Mouse (Mus musculus) kidney, embryonic 16.5 days (tissue): ENCODE measurements around the gene Map3k6. TPM values are rescaled to one million over a fixed set of nuclear protein-coding genes. Genes with fewer than 3 reads are reported as not detected.
A peak's percentile ranks its signal among the peaks of the same experiment; 100 is the strongest.

Experiments used
- ATAC-seq: fragments of 200-750 bp; cut with Nextera tagmentation; 2 replicates; pipeline ENCODE4 v1.8.0; 2017; ENCODE audit warnings: moderate TSS enrichment; ENCODE audit not compliant: low FRiP score, low TSS enrichment
- H3K27ac ChIP-seq: fragments of 300-500 bp; sonication (generic); 2 replicates; pipeline ENCODE4 v1.5.1; 2014; ENCODE audit warnings: low read length
- H3K27me3 ChIP-seq: fragments of 300-500 bp; sonication (generic); 2 replicates; pipeline ENCODE4 v1.6.1; 2014; ENCODE audit warnings: low read length, control low read depth, mixed read lengths; ENCODE audit not compliant: insufficient read depth
- H3K36me3 ChIP-seq: fragments of 300-500 bp; sonication (generic); 2 replicates; pipeline ENCODE4 v1.6.1; 2014; ENCODE audit warnings: low read length, control low read depth, mixed read lengths; ENCODE audit not compliant: insufficient read depth
- H3K4me1 ChIP-seq: fragments of 300-500 bp; sonication (generic); 2 replicates; pipeline ENCODE4 v1.6.1; 2014; ENCODE audit warnings: low read length, control low read depth, mixed read lengths; ENCODE audit not compliant: insufficient read depth
- H3K4me2 ChIP-seq: fragments of 300-500 bp; sonication (generic); replicated peaks from 2 replicates; pipeline ENCODE4 v1.6.1; 2014; ENCODE audit warnings: low read depth, low read length
- H3K4me3 ChIP-seq: fragments of 300-500 bp; sonication (generic); 2 replicates; pipeline ENCODE4 v1.5.1; 2014; ENCODE audit warnings: mild to moderate bottlenecking, low read length
- H3K9ac ChIP-seq: fragments of 300-500 bp; sonication (generic); replicated peaks from 2 replicates; pipeline ENCODE4 v1.6.1; 2014; ENCODE audit warnings: low read length
- H3K9me3 ChIP-seq: fragments of 300-500 bp; sonication (generic); 2 replicates; pipeline ENCODE4 v1.6.1; 2016; ENCODE audit warnings: low read length, control low read depth
- WGBS: fragments of 180-500 bp; shearing (Covaris S2); extraction: QIAGEN DNeasy Blood & Tissue Kit; methylation state at CpG from one replicate; pipeline ENCODE4 v1.1.7; 2014; 5-methylcytosine and 5-hydroxymethylcytosine counted together
- polyA plus RNA-seq: library from polyadenylated mRNA; unstranded; fragments of >200 nt; fragmentation: Nextera tagmentation; extraction: Ambion mirVana; gene quantifications from 2 replicates; pipeline ENCODE4 v1.2.1, GENCODE M21; 2015

The Map3k6 gene
- polyA plus RNA-seq, 1 experiment from 2014 or later, result 3.8 TPM

DNA sequence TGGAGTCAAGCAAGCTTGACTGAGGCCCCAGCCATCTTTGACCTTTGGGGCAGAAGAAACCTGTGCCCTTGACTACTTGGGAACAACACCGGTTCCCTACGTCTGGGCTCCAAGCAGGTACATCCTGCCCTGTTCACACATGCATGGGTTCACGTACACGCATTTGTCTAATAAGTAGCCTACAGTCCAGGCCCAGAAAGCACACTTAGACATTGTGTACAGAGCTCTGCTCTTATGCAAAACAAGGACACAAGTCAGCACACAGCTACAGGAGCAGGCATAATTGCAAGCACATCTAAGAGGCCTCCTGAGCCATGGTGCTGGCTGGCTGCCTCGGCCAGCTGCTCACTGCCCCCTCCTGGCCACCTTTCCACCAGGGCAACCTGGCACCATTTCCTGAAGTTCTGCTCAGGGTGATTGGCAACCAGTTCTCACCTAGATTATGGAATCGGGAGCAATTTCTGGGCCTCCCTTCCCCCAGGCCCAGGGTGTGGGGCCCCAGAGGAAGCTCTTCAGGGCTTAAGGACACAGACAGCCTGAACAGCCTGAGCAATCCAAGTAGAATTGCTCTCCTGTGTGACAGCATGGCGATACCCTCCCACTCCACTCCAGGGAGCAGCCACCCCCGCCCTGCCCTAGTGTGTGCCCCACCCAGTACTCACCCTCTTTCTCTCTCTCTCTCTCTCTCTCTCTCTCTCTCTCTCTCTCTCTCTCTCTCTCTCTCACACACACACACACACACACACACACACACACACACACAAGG is 39.4 kb upstream of the Map3k6 start:
- H3K4me1 ChIP-seq, result peaks cover 61% of the 10 kb centered on the region
- no peak overlapping the region for H3K4me2 ChIP-seq
- no peaks in the 10 kb centered on the region for H3K9me3 ChIP-seq
- 53% methylated on average over 8 of the region's 8 CpGs for WGBS
- peak overlapping the region; percentile 77 for H3K27ac ChIP-seq
- peak overlapping the region; percentile 48; the same call in 1 of the 2 replicates for H3K9ac ChIP-seq
- no peak overlapping the region for H3K4me3 ChIP-seq
- no peaks in the 10 kb centered on the region for H3K27me3 ChIP-seq
- ATAC-seq, result peak; percentile 29; the same call in 1 of the 2 replicates
- H3K36me3 ChIP-seq, result peaks cover 3% of the 10 kb centered on the region

DNA sequence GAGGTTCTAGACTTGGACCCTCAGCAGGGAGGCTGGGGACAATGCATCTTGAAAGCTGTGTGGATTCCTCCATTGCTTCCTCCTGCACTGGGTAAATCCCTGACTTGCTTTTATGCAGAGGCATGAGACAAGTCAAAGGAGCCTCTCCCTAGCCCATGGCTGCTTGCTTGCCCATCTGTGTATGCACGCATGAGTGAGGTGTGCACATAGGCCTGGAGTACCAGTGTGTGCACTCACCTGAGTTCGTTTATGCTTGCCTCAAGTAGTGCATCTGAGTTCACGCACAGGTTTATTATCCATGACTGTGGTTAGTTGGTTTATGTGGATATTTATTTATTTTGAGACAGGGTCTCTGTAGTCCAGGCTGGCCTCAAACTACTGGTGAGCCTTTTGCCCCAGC is 38.4 kb upstream of the Map3k6 start:
- Histone ChIP-seq H3K4me2 (no peak overlapping the region), H3K9me3 (no peaks in the 10 kb centered on the region), H3K4me1 (peaks cover 51% of the 10 kb centered on the region), H3K27ac (no peak overlapping the region), H3K4me3 (no peak overlapping the region), H3K36me3 (no peaks in the 10 kb centered on the region), H3K9ac (no peak overlapping the region), H3K27me3 (no peaks in the 10 kb centered on the region)
- 80% methylated on average over 3 of the region's 3 CpGs for WGBS
- ATAC-seq, result no peak

DNA sequence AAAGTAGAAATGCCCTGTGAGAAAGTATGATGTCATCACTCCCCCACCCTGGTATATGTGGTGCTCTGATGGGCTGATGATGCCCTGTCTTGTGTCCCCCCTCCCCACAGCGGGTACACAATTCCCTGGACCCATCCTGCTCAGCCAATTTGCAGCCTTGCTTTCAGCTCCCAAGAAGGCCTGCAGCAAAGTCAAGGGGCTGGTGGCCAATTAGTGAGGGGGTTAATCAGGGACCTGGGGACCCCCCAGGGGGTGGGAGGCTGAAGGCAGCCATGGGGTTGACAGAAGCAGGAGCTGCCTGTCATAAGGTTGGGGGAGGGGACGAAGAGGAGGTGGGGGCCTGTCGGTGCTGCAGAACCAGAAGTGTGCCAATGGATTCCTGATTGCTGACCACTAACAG is 37.0 kb upstream of the Map3k6 start:
- Histone ChIP-seq H3K27me3 (no peaks in the 10 kb centered on the region), H3K9me3 (no peaks in the 10 kb centered on the region), H3K36me3 (no peaks in the 10 kb centered on the region), H3K9ac (no peak overlapping the region), H3K4me3 (no peak overlapping the region), H3K27ac (no peak overlapping the region), H3K4me1 (peaks cover 38% of the 10 kb centered on the region), H3K4me2 (no peak overlapping the region)
- WGBS, result 76% methylated on average over 3 of the region's 3 CpGs
- ATAC-seq, result no peak

DNA sequence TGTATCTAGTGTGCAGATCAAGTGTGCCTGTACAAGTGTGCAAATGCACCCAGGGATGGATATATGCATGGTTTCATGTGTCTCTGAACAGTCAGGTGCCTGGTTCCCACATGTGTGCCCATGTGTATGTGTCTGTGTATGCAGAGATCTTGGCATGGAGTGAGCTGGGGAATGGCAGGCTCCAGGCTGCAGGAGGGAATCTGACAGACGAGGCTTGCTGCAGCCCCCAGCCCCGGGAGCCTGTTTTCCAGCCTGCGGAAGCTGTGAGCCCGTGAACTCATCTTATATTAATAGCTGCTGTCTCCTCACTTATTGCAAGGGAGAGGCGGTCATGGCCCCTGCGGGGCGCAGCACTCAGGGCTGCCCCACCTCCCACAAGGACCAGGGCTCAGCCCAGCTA is 36.2 kb upstream of the Map3k6 start:
- WGBS, result 17% methylated on average over 7 of the region's 7 CpGs
- H3K9ac ChIP-seq, result peak overlapping the region; percentile 35

DNA sequence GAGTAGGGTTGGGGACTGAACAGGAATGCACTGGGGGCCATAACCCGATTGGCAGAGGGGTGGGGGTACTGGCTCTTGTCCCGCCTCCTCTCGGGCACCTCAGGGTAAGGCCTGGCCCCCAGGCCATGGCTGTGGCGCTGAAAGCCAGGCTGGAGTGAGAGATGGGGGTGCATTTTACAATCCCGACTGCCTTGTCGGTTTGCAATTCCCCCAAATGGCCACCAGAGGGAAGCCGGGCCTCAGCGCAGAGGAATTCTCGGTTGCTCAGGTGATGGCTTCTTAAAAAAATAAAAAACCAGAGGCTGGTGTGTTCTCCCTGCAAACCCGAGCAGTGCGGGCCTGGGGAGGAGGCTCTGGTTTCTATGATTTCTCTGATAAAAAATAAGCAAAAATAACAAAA is 31.3 kb upstream of the Map3k6 start:
- ATAC-seq, result peak; percentile 28; the same call in 1 of the 2 replicates
- 8% methylated on average over 11 of the region's 11 CpGs for WGBS
- Histone ChIP-seq H3K4me1 (peaks cover 29% of the 10 kb centered on the region), H3K4me3 (no peak overlapping the region), H3K27ac (no peak overlapping the region), H3K27me3 (peaks cover 8% of the 10 kb centered on the region), H3K9me3 (no peaks in the 10 kb centered on the region), H3K36me3 (no peaks in the 10 kb centered on the region), H3K9ac (no peak overlapping the region), H3K4me2 (no peak overlapping the region)

More for the DNA sequence above, 36.2 kb upstream of the Map3k6 start:
- ATAC-seq, result no peak
- H3K27ac ChIP-seq, result peak overlapping the region; percentile 15; the same call in 1 of the 2 replicates
- no peaks in the 10 kb centered on the region for H3K9me3 ChIP-seq
- H3K27me3 ChIP-seq, result no peaks in the 10 kb centered on the region
- H3K4me3 ChIP-seq, result no peak overlapping the region
- H3K36me3 ChIP-seq, result no peaks in the 10 kb centered on the region
- peaks cover 30% of the 10 kb centered on the region for H3K4me1 ChIP-seq
- no peak overlapping the region for H3K4me2 ChIP-seq

DNA sequence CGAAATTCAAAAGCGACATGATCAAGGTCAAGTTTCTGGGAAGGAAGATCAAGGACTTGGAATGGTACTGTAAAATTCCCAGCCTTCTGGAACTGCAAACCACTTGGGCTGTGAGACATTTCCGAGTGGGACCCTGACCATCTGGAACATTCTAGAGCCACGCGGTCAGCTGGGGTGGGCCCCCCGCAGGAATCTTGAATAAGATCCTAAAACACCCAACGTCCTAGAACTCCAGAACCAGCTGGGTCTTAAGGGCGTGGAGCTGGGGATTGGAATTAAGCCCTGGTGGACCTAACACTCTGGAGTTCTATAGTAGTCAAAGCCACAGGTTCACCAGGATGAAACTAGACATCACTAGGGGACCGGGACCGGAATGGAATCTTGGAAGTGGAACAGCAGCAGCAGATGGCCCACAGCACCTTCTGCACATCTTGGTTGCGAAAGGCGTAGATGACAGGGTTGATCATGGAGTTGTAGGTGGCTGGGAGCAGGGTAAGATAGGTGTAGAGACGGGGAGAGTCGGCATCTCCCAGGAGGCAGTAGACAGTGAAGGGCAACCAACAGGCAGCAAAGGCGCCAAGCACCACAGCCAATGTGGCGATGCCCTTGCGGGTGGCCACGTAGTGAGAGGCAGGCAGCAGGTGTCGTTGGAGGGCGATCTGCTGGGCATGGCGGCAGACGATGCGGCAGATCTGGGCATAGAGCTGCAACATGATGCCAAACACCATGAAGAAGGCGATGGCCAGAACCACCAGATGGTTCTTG is 30.4 kb upstream of the Map3k6 start:
- peaks cover 21% of the 10 kb centered on the region for H3K4me1 ChIP-seq
- H3K27me3 ChIP-seq, result peaks cover 9% of the 10 kb centered on the region
- H3K4me2 ChIP-seq, result no peak overlapping the region
- no peaks in the 10 kb centered on the region for H3K36me3 ChIP-seq
- H3K9me3 ChIP-seq, result no peaks in the 10 kb centered on the region
- no peak overlapping the region for H3K27ac ChIP-seq
- no peak overlapping the region for H3K9ac ChIP-seq
- ATAC-seq, result no peak
- H3K4me3 ChIP-seq, result no peak overlapping the region
- 89% methylated on average over 24 of the region's 24 CpGs for WGBS

DNA sequence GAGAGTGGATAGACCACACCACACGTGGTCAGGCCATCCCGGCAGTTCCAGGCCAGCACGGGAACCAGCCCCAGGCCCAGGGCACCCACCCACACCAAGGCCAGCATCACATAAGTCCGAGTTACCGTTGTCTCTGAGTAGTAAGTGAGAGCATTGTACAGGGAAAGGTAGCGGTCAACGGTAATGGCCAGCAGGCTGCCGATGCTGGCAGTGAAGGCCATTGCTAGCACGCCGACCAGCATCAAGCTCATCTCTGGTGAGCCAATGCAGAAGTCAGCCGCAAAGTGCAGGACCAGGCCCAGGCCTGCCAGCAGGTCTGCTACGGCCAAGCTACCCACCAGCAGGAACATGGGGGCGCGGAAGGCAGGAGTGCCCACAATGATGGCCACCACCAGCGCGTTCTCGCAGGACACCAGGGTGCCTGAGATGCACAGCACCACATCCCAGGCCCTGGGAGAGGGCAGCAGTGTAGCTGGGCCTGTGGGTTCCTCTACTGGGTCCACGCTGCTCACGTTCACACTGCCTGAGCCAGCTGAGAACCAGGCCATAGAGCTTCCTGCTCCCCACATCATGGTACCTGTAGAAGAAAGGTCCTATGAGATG is 29.7 kb upstream of the Map3k6 start:
- Histone ChIP-seq H3K4me2 (no peak overlapping the region), H3K9ac (no peak overlapping the region), H3K4me3 (no peak overlapping the region), H3K9me3 (no peaks in the 10 kb centered on the region), H3K36me3 (no peaks in the 10 kb centered on the region), H3K27ac (no peak overlapping the region), H3K4me1 (peaks cover 20% of the 10 kb centered on the region), H3K27me3 (peaks cover 9% of the 10 kb centered on the region)
- no peak for ATAC-seq
- 95% methylated on average over 19 of the region's 19 CpGs for WGBS

DNA sequence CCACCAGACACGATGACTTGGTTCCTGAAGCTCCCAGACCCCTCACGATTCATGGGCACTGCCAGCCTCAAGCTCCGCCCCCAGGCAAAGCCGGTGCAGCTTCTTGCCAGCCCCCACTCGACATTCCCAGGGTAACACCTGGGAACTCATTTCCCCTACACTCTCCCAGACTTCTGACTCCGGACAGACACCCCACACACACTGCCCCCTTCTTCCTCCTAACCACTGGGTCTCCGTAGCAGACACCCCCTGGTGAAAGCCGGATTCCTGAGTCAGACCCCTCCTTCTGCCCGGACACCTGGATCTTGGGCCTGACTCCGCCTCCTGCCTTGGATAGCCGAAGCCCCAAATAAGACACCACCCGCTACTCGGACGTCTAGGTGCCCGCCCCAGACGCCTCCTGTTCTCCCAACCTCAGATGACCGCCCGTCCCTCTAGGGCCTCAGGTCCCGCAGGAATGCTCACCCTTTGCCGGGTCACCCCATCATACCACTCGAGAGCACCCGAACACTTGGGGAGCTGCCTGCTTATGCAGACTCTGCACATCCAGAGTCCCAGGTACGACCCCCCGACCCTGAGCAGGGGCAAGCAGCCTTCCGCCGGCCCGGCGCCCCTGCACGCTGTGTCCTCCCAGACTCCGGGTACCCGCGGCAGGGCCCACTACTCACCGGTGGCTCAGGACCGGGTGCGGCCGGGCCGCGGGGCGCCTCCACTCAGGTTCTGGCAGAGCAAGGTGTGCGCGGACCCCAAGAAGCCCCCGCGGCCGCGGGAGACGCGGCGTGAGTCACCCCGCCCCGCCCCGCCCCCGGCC is 28.7 kb upstream of the Map3k6 start, which contains the start of the genes Cd164l2 and Gpr3:
Gene Cd164l2, plus strand, starts transcription at position 381 of the 811 bp plus-strand sequence.
Gene Gpr3, minus strand, starts transcription at position 786 of the 811 bp plus-strand sequence.
- Histone ChIP-seq H3K9me3 (no peaks in the 10 kb centered on the region), H3K36me3 (no peaks in the 10 kb centered on the region), H3K27me3 (peaks cover 9% of the 10 kb centered on the region), H3K4me2 (peak within 1 kb of the TSS; percentile 100), H3K4me3 (peak within 1 kb of the TSS; percentile 69), H3K9ac (peak within 1 kb of the TSS; percentile 66), H3K27ac (no peak within 1 kb of the TSS), H3K4me1 (peaks cover 20% of the 10 kb centered on the region)
- peak; percentile 43 for ATAC-seq
- 2% methylated on average over 51 of the region's 52 CpGs for WGBS

DNA sequence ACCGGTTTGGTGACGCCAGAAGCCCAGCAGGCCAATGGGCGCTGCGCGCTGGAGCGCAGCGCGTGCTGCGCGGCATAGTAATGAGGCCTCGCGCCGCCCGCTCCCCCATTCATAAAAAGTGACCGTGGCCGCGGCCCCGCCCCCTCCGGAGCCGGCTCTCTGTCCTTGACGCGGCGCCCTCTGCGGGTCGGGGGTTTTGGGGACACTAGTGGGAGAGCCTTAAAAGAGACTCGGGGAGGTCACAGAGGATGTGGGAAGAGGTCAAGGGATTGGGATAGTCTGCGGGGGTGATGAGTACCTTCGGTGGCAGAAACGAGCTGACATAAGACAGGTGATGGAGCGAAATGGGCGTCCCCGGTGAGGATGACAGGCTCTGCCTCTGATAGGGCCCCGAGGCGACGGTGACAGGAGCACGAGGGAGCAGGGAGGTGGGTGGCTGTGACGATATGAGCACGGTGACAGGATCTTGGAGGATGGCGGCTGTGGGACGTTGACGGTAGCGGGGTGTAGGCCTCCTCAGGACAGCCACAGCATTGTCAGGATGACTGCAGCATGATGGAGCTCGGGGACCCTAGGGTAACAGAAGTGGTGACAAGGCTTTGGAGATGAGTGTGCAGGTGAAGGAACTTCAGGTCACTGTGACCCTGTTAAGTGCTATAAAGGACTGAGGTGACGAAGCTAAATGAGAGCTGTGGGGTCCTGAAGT is 27.9 kb upstream of the Map3k6 start:
- peak overlapping the region; percentile 69 for H3K4me3 ChIP-seq
- peaks cover 9% of the 10 kb centered on the region for H3K27me3 ChIP-seq
- ATAC-seq, result peak; percentile 85
- H3K4me2 ChIP-seq, result peak overlapping the region; percentile 100
- no peaks in the 10 kb centered on the region for H3K36me3 ChIP-seq
- peak overlapping the region; percentile 66 for H3K9ac ChIP-seq
- H3K4me1 ChIP-seq, result peaks cover 20% of the 10 kb centered on the region
- H3K9me3 ChIP-seq, result no peaks in the 10 kb centered on the region
- H3K27ac ChIP-seq, result no peak overlapping the region
- 2% methylated on average over 44 of the region's 44 CpGs for WGBS
